Mouse (Mus musculus) left cerebral cortex, postnatal 36 days (tissue): Measurements from ENCODE around the gene Slc11a2. TPM values are rescaled to one million over a fixed set of nuclear protein-coding genes. Genes with fewer than 3 reads are reported as not detected.
"Not testable (repeated sequence)": the region's sequence is repeated elsewhere in the genome, so short reads cannot be mapped to it uniquely, and the experiment has no call there.

Experiments used
- DNase-seq, 2 experiments: peaks; one replicate each; pipeline ENCODE4 v3.0.0; 2021 to 2022; ENCODE audit warnings: low spot score in 2 of 2, mixed read lengths in 1 of 2
- intact Hi-C: fragments of 180-260 bp; cut with DNase I; formaldehyde crosslinking; loops from one replicate; pipeline ENCODE4 v1.15.1; 2025
- total RNA-seq, 2 experiments: library from RNA; stranded (reverse); gene quantifications; 2 replicates each; pipeline ENCODE4 v1.2.3; 2021

The Slc11a2 gene
- total RNA-seq, 2 experiments from 2014 or later: 57.9 to 60.6 TPM

DNA sequence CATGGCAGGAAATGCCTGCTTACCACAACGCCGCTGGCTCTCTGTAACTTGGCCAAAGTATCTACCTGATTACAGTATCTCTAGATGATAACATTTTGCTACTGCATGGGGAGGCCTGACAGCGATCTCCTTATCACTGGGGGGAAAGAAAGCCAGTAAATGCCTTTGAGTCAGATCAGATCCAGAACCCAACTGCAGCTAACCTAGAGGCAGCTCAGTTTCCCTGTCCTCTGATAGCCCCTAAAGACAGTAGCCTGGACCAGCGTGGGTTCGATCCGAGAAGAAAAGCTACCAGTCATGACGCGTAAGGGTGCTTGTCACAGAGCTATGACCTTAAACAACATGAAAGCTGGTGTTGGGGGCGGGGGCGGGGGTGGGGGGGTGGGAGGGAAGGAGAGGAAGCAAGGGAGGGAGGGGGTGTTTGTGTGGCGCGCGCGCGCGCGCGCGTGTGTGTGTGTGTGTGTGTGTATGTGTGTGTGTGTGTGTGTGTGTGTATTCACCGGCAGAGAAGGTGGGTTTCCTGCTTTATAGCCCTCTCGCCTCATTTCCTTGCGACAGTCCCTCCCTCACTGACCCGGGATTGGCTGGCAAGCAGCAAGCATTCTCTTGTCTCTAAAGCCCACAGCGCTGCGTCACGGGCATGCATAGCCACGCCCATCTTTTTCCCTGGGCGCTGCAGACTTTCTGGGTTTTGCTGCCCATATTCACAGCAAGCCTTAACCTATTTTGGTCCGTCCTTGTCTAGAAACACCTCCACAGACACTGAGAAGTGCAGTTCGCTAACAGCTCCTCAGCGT is 18.5 kb upstream of the Slc11a2 start:
- DNase-seq: peak; percentile 80 to 81
- intact Hi-C loops: loop anchor here (1.0 kb wide), 1 partner anchor 20 kb away; no protein-coding TSS in a partner anchor

DNA sequence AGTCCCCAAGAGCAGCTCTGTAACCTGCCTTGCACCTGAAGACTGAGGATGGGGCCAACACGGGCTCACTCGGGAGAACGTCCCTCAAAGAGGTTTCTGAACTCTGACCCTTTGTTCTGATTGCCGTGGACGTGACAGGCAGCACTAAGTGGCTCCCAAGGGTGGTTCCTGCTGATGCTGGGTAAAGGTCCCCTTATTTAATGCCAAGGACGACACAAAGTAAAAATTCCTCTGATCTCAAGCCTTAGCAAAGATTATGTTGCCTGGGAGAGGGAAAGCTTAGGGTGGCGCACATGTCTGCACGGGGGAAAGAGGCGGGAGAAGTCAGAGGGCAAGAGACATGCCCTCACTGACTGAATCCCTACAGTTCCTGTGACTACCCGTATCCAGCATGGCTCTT is 11.6 kb upstream of the Slc11a2 start:
- no peak for DNase-seq
- intact Hi-C loops: no loop called here

DNA sequence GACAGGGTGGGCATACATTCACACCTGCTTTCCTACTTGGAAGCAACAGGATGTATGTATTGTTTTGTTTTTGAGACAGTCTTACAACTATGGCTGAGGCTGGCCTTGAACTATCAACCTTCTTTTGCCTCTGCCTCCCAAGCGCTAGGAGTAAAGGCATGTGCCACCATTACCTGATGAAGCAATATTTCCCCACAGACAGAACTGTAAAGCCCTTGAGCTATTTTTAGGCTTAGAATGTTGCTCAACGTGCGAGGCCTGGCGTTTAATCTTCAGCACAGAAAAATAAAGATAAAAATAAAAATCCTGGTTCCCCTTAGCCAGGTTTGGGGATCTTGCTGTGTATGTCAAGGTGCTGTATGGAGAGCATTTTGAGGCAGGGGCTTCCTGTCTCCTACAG is 11.2 kb upstream of the Slc11a2 start:
- intact Hi-C loops: no loop called here

DNA sequence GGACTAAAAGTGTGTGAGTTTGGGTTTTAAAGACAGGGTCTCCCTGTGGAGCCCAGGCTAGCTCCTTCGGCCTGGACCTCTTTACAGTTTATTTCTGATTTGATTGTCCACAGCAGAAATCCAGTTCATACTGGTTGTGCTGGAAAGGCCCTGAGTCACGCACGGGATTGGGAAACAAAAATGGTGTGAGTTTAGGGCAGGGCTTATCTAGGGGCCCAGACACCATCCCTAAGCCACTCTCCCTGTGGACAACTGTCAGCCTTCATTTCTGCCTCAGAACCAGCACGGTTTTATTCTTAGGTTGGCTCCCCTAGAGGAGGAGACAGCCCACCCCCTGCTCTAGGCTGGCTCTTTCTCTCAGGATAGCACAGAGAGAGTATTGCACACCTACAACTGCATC is 8.4 kb upstream of the Slc11a2 start:
- intact Hi-C loops: no loop called here
- DNase-seq: no peak

More for the DNA sequence above, 11.2 kb upstream of the Slc11a2 start:
- DNase-seq: no peak

DNA sequence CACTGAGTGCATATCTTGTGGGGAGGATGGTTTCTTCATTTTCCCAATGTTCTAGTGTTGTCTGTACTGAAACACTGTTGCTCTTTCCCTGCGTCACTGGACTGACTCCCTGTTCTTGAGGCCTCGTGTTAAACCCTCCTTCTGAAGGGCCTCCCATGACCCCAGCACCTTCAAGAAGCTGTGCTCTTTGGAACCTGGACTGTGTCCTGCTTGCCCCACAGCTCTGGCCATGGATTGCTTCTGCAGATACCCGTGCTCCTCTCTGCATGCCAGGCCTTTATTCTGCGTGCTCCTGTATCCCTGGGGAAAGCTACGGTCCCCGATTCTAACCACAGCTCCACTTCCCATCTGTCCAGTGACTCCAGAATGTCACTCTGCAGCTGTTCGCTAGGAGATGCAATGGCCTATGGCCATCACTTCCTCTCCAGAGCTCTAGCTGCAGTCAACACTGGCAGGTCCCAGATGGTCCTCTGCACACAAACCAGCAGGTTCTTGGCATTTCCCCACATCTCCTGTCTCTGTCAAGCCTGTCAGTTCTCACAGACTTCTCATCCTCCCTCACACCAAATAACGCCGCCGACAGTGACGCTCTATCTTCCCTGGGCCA is 5.2 kb upstream of the Slc11a2 start:
- intact Hi-C loops: no loop called here
- DNase-seq: no peak

DNA sequence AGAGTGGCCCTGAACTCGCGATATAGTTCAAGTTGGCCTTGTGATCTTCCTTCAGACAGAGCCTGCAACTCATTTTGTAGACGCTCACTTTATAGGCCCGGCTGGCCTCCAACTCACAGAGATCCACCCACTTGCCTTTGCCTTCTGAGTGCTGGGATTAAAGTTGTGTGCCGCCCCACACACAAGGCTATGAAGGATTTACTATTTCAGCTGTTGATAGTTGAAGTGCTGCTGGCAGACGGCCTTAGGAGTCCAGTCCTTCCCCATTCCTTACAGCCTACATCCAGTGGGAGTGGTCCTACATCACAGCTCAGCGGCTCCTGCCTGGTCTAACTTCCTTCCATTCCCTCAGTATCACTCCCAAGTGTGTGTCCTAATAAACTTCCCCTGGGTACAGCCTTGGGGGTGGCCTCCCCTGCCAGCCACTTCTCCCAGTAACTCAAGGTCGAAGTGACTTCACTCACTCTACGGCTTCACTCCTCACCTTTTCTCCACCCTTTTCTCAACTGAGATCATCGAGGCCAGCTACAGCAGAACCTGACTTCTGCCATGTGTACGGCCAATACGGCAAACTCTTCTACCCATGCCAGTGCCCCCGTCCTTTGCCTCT is 3.5 kb upstream of the Slc11a2 start:
- no peak for DNase-seq

DNA sequence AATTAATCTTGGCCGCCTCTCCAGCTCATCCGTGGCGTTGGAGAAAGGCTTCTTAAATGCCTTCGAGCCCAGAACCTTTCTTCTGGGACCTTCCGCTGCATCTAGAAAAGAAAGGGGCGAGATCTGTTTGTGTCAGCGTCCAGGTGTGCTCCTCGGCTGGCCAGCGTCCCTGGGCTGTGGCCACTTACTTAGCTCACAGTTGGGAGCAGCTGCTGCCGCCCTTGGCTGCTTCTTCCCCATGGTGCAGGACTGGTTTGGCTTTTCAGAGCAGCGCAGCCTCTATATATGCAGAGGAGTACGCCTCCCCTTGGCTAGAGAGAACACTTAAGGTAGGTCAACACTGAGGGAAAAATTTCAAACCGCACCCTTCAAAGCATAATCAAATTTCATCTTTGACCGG is 956 bp downstream of the Slc11a2 start:
- no peak for DNase-seq
- intact Hi-C loops: loop anchor here (1.0 kb wide), 1 partner anchor 19 kb away; no protein-coding TSS in a partner anchor

More for the DNA sequence above, 3.5 kb upstream of the Slc11a2 start:
- intact Hi-C loops: no loop called here

DNA sequence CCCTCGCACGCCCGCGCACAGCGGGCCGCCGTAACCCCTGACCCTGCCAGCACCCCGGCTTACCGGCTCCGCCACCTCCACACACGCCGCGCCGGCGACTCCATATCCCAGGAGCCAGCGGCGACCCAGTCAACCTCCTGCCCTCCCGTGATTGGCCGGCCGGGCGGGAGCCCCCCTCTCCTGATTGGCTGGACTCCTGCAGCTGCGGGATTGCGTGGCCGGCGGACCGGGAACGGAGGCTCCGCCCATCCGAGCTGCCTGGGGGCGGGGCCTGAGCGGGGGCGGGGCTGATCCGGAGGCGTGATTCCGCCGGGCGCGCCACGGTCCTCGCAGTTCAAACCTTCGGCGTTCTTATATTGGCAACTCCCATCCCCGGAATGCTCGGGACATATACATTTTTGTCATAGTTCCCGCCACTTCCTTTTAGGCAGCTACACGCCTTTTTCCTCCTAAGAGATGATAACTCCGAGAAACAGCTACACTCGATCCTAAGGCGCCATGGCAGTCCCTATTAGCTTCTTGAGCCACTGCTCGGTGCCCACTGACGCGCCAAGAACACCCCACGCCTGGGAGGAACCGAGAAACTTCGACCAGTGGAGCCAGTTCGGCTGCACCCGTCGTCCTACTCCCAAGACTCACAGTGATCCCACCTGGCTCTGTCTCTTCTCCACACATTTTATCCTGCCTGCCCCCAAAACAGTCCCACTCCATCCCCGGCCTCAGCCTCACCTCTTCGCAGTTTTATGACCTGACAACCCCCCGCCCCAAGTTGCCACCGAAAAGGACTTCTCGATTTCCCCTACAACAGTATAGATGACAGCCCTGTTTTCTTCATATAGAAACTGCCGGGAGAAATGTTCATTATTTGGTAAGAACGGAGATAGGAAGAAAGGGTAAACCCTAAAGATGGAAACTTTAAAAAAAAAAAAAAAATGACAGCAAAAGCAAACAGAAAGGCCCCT is 1.7 kb downstream of the Slc11a2 start:
- intact Hi-C loops: loop anchor here (1.0 kb wide), 1 partner anchor 20 kb away; no protein-coding TSS in a partner anchor

DNA sequence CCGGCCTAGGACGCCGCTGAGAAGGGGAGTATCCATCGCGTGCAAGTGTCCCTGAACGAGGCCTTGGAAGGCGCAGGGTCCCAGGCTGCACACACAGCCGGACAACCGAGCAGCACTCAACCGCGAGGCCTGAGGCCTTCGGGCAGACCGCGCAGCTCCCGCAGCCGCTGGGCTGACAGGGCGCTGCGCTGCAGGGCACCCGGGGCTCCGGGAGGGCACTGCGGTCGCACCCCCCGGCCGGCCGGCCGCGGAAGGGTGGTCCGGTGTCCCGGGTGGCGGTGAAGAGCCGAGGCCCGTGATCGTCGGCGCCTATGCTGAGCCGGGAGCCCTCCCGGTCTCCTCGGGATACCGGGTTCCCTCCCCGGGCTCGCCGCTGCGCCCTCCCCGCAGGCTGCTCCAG is 2.4 kb downstream of the Slc11a2 start:
- no peak for DNase-seq
- intact Hi-C loops: no loop called here

More for the DNA sequence above, 1.7 kb downstream of the Slc11a2 start:
- DNase-seq: peak; percentile 96 to 97

DNA sequence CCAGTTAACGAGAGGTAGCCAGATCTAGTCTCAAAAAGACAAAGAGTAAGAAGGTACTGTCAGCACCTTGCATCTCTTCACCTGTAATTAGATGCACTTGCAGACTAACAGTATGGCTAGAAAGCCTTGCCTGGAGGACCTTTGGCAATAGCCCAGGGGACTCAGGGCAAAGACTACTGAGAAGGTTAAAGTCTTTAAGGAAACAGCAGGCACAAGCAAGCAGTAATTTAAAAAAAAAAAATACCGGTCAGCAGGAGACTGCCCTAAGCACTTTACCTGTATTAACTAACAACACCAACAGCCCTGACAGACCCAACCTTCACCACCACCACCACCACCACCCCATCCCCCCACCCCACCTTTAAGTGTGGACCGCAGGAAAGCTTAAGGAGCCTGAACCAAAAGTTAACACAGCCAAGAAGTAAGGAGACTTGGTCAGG is 3.1 kb downstream of the Slc11a2 start, which contains the start of gene Gm5475:
Gene Gm5475 (plus strand): TSS at position 390 of the 440 bp plus-strand sequence.
- DNase-seq, intact Hi-C loops: not testable (repeated sequence)

DNA sequence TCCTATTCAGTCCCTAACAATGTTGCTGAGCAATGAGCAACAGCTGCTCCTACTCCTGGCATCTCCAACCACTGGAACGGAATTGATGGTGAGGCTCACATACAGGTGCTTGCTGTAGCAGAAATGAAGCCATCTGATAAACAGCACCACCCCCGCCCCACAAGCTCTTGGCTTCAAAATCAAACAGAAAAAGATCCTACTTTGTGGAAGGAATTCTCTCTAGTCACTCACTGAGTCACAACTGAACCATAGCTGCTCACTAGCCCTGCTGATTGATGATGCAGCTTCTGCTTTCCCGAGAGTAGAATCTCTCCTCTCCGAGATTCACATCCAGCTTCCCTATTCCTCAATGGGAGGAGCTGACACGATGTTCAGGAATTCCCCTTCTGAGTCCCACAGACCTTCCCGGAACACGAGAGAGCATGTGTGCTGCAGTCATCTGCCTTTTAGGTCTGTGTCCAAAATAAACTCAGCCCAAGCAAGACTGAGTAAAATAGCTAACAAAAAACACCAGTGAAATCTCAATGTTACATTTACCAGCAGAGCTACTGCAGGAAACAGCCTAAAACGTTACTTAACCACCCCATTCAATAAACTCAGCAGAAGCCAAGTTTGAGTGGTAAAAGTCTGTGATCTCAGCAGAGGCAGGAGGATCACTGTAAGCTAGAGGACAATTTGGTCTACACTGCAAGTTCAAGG is 3.7 kb downstream of the Slc11a2 start:
- no peak for DNase-seq
- intact Hi-C loops: no loop called here

DNA sequence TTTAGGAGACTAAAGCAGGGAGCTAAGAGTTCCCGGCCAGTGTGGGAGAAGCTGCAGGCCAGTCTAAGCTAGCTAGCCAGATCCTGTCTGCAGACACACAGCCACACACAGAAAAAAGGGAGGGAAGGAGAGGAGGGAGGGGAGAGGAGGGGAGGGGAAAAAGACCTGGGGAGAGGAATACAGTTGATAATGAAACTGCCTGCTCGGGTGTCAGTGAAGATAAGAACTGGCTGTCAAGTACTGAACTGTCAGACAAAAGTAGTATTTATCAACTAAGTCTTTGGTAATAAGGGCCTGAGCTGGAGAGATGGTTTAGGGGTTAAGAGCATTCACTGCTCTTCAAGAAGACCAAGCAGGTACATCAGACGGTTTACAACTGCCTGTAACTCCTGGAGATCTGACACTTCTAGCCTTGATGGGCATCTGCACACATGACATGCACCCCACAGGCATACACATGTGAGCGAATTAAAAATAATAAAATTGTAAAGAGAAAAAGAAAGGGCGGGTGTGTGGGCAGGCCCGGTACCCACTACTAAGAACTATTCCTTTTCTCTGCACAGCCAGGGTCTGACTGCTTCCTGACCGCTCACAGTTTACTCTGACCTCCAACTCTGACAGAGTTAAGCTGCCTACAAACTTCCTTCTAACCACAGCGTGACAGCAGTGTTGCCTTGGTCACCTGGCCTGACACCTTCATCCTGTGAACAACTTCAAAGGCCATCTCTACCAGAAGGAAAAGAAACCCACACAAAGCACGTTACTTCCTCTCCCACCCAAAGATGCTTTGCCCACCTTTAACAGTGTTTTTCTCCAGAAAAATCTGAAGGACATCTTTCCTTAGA is 4.7 kb downstream of the Slc11a2 start:
- intact Hi-C loops: no loop called here
- no peak for DNase-seq

DNA sequence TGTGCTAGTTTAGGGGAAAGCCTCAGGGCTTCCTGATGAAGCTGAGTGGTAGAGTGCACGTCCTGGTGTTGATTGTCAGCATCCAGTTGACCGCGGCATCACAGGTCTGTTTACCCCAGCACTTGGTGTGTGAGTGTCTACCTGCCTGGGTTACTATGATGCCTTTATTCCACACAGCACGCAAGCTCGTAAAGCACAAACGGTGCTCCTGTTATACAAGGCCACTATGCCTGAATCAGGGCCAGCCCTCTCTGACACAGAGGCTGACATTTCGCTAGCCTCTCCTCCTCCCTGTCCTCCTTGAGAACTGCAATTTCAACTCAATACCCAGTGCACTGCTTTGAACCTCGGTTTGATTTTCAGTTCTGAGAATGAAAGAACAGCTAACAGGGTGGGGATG is 5.6 kb downstream of the Slc11a2 start:
- DNase-seq: no peak
- intact Hi-C loops: no loop called here

DNA sequence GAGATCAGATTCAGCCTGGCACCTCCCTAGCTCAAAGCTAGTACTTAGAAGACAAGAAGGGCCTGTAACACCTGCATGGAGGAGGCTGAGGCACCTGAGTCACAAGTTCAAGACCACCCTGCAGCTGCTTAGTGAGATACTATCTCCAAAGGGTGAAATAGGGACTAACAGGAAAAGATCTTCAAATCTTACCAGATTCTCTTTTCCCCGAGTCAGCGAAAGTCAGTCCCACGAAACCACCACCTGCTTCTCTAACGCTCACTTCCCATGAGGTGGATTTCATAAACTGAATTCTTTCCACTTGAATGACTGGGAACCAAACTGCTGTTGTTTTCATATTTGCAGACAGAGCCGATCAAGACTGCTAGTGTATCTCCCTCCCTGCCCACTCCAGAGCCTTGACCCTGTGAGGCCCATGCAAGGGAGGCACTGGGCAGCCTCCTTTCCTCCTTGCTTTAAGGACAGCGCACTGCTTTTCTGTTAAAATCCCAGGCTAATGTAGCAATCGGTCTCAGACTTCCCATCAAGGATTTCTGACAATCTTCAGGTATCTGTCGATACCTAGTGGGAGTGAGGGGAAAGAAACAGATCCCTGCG is 6.9 kb downstream of the Slc11a2 start:
- no peak for DNase-seq
- intact Hi-C loops: no loop called here

DNA sequence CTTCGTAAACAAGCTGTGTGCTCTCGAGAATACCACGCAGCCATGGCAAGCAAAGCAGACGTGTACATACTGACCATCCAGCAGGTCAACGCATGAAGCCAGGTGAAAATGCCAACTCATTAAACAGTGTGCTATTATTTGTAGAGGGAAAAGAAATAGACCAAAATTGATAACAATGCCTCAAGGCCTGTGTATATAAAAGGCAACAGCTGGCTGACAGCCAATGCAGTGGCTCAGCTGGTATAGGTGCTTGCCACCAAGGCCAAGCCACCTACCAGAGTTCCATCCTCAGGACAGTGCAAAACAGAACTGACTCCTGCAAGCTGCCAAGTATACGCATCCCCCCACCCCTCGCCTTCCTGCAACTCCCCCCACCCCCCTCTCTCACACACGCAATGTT is 9.2 kb downstream of the Slc11a2 start:
- DNase-seq: no peak
- intact Hi-C loops: no loop called here

DNA sequence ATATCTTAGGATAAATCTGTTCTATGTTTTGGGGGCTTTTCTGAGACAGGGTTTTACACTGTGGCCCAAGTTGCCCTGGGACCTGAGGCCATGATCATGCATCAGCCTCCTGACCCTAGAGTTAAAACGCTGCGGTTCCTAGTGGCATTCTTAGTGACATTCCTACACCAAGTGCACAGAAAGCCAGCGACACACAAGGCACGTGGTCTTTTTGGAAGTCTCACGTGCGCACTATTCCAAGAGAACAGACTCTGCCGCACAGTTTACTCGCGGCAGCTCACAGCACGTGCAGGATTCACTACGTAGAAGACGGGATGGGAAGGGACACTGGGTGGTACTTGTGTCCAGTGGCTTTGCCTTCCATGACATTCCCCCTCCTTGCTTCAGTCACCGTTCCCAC is 9.9 kb downstream of the Slc11a2 start:
- intact Hi-C loops: no loop called here
- no peak for DNase-seq

DNA sequence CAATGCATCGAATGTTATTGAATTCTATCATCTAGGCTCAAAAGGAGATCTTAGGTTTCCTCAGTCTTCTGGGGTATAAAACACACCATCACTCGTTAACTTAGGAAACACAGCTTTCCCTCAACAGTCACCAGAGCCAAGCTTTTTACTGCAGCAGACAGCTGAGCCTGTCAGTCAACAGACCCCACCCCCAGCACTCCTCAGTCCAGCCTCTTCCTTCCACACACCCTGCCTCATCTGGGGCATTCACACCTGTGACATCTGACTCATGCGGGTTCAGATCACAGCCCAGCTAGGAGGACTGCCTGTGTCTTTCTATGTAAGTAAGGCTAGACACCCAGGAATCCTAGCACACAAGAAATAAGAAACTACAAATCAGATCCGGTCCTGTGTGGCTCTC is 10.9 kb downstream of the Slc11a2 start:
- DNase-seq: no peak
- intact Hi-C loops: no loop called here

DNA sequence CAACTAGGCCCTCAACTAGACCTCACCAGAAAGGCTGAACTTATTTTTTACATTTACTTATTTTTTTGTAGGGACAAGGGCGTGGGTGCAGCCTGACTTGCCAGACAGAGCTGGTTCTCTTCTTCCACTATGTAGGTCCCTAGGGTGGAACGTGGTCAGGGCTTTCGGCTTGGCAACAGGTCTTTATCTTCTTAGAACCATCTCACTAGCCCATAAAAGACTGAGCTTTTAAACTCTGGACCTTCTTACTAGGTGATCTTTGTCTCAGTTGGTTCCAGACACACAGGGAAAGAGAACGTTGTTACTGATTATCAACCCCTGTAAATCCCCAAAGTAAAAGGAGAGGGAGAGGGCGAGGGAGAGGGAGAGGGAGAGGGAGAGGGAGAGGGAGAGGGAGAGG is 11.6 kb downstream of the Slc11a2 start:
- no peak for DNase-seq
- intact Hi-C loops: no loop called here
